Mouse (Mus musculus): ENCODE results near the gene Utp4. TPM values are rescaled to one million over a fixed set of nuclear protein-coding genes. Genes with fewer than 3 reads are reported as not detected.

The Utp4 gene
- total RNA-seq, 2 experiments from 2014 or later = 36.4 to 39.4 TPM

GRCm38 (mm10) chr8:106929921-106930320, 36.5 kb downstream of the Utp4 start:
- no peak overlapping the region; the same call in 1 of the 2 replicates for H3K27ac ChIP-seq
- H3K4me3 ChIP-seq = no peak overlapping the region
- intact Hi-C loops (cut with DNase I) = no loop called here
- no peak for TF ChIP-seq CTCF (IDR thresholded peaks at IDR 0.05)
- DNase-seq (ENCODE audit: extremely low spot score in 1 of 2, low spot score in 2 of 2) = no peak

- no peak overlapping the region for H3K27ac ChIP-seq
- no peak for DNase-seq (ENCODE audit: extremely low spot score in 1 of 2, low spot score in 2 of 2)
- no peak for TF ChIP-seq CTCF (IDR thresholded peaks at IDR 0.05)
- H3K4me3 ChIP-seq = no peak overlapping the region
- intact Hi-C loops (cut with DNase I) = no loop called here
Measured at GRCm38 (mm10) chr8:106932376-106933065, 39.1 kb downstream of the Utp4 start.

GRCm38 (mm10) chr8:106933506-106934143, 40.2 kb downstream of the Utp4 start:
- intact Hi-C loops (cut with DNase I) = no loop called here
- no peak for TF ChIP-seq CTCF (IDR thresholded peaks at IDR 0.05)
- Histone ChIP-seq H3K27ac (no peak overlapping the region), H3K4me3 (no peak overlapping the region)
- DNase-seq (ENCODE audit: extremely low spot score in 1 of 2, low spot score in 2 of 2) = no peak

- intact Hi-C loops (cut with DNase I) = no loop called here
- TF ChIP-seq CTCF (IDR thresholded peaks at IDR 0.05) = no peak
Measured at GRCm38 (mm10) chr8:106934226-106934977, 41.0 kb downstream of the Utp4 start.

GRCm38 (mm10) chr8:106935324-106935869, 42.0 kb downstream of the Utp4 start, which contains the start of gene Sntb2:
Gene Sntb2 (plus strand): TSS chr8:106935750.
- Histone ChIP-seq H3K27ac (peak within 1 kb of the TSS; percentile 93), H3K4me3 (peak within 1 kb of the TSS; percentile 78)
- no peak; the same call in 1 of the 2 replicates for TF ChIP-seq CTCF (IDR thresholded peaks at IDR 0.05)
- intact Hi-C loops (cut with DNase I) = loop anchor here (5.0 kb wide), 1 partner anchor 47 kb away; no protein-coding TSS in a partner anchor
- DNase-seq (ENCODE audit: extremely low spot score in 1 of 2, low spot score in 2 of 2) = peak; percentile 87 to 88

More at GRCm38 (mm10) chr8:106934226-106934977, 41.0 kb downstream of the Utp4 start:
- H3K4me3 ChIP-seq = no peak overlapping the region
- no peak overlapping the region for H3K27ac ChIP-seq
- no peak for DNase-seq (ENCODE audit: extremely low spot score in 1 of 2, low spot score in 2 of 2)

- H3K27ac ChIP-seq = peak overlapping the region; percentile 93
- intact Hi-C loops (cut with DNase I) = loop anchor here (2.0 to 5.0 kb wide), 2 partner anchors 46 to 67 kb away; no protein-coding TSS in a partner anchor
- TF ChIP-seq CTCF (IDR thresholded peaks at IDR 0.05) = no peak; the same call in 1 of the 2 replicates
- peak overlapping the region; percentile 78 for H3K4me3 ChIP-seq
- peak; percentile 44 to 52 for DNase-seq (ENCODE audit: extremely low spot score in 1 of 2, low spot score in 2 of 2)
Measured at GRCm38 (mm10) chr8:106935899-106936477, 42.6 kb downstream of the Utp4 start.

GRCm38 (mm10) chr8:106936478-106937051, 43.1 kb downstream of the Utp4 start:
- intact Hi-C loops (cut with DNase I) = loop anchor here (2.0 to 5.0 kb wide), 2 partner anchors 46 to 66 kb away; no protein-coding TSS in a partner anchor
- TF ChIP-seq CTCF (IDR thresholded peaks at IDR 0.05) = no peak
- peak overlapping the region; percentile 93 for H3K27ac ChIP-seq
- peak overlapping the region; percentile 78 for H3K4me3 ChIP-seq
- DNase-seq (ENCODE audit: extremely low spot score in 1 of 2, low spot score in 2 of 2) = peak in 1 of 2 experiments; percentile 31

- Histone ChIP-seq H3K4me3 (peak overlapping the region; percentile 78), H3K27ac (peak overlapping the region; percentile 93)
- no peak for TF ChIP-seq CTCF (IDR thresholded peaks at IDR 0.05)
- DNase-seq (ENCODE audit: extremely low spot score in 1 of 2, low spot score in 2 of 2) = no peak
- intact Hi-C loops (cut with DNase I) = loop anchor here (2.0 to 5.0 kb wide), 2 partner anchors 45 to 66 kb away; no protein-coding TSS in a partner anchor
Measured at GRCm38 (mm10) chr8:106937081-106937800, 43.8 kb downstream of the Utp4 start.

GRCm38 (mm10) chr8:106941806-106942205, 48.4 kb downstream of the Utp4 start:
- no peak for DNase-seq (ENCODE audit: extremely low spot score in 1 of 2, low spot score in 2 of 2)
- H3K4me3 ChIP-seq = no peak overlapping the region
- intact Hi-C loops (cut with DNase I) = no loop called here
- H3K27ac ChIP-seq = no peak overlapping the region
- no peak for TF ChIP-seq CTCF (IDR thresholded peaks at IDR 0.05)

GRCm38 (mm10) chr8:106943874-106944418, 50.5 kb downstream of the Utp4 start:
- intact Hi-C loops (cut with DNase I) = no loop called here
- no peak overlapping the region; the same call in 1 of the 2 replicates for H3K27ac ChIP-seq

More at GRCm38 (mm10) chr8:106943874-106944418, 50.5 kb downstream of the Utp4 start:
- DNase-seq (ENCODE audit: extremely low spot score in 1 of 2, low spot score in 2 of 2) = no peak
- TF ChIP-seq CTCF (IDR thresholded peaks at IDR 0.05) = no peak
- H3K4me3 ChIP-seq = no peak overlapping the region

All from left cerebral cortex, adult 2 months (tissue).